Mouse (Mus musculus) G1E (cell line): ENCODE data around the gene Galntl5.

ENCODE experiments used
- CTCF ChIP-seq: IDR thresholded peaks from 2 replicates; pipeline ENCODE4 v1.5.1; 2012; ENCODE audit warnings: low read depth, low read length, inconsistent platforms, mixed read lengths
- GATA1 ChIP-seq: IDR thresholded peaks from 2 replicates; pipeline ENCODE4 v1.6.1; 2012; ENCODE audit warnings: borderline replicate concordance, low read length, inconsistent platforms, mixed read lengths
- GATA2 ChIP-seq: IDR thresholded peaks from 2 replicates; pipeline ENCODE4 v1.6.1; 2012; ENCODE audit warnings: low read depth, low read length, inconsistent platforms, borderline replicate concordance

- no peak for TF ChIP-seq CTCF
- TF ChIP-seq GATA1: no peak
- TF ChIP-seq GATA2: no peak
These were observed 71.2 kb downstream of the Galntl5 start for GRCm38 (mm10) chr5:25252423-25252822.
